Mouse (Mus musculus) kidney, adult 2 months (tissue): ENCODE results near the gene Ralgapa1.

ENCODE experiments used
- CTCF ChIP-seq: fragments of 200-500 bp; conservative IDR thresholded peaks from 2 replicates; pipeline ENCODE4 v1.5.1; 2011; ENCODE audit warnings: low read depth, mild to moderate bottlenecking, control low read depth, low read length, moderate library complexity, mixed read lengths; ENCODE audit not compliant: insufficient read depth, insufficient read length
- POLR2A ChIP-seq: fragments of 200-500 bp; IDR thresholded peaks from one replicate; pipeline ENCODE4 v1.6.1; 2011; ENCODE audit warnings: low read depth, low read length, control low read depth

- TF ChIP-seq CTCF (peak; percentile 95), POLR2A (no peak)
These were observed 10.1 kb upstream of the Ralgapa1 start for GRCm38 (mm10) chr12:55831101-55831500.
